Mouse (Mus musculus) kidney, postnatal 4 days (tissue): ENCODE measurements around the gene Smarcd1.
A peak's percentile ranks its signal among the peaks of the same experiment; 100 is the strongest.
"Not testable (repeated sequence)": the region's sequence is repeated elsewhere in the genome, so short reads cannot be mapped to it uniquely, and the experiment has no call there.

Experiments used
- DNase-seq, 2 experiments: peaks; one replicate each; pipeline ENCODE4 v3.0.0; 2021; ENCODE audit warnings: mixed read lengths in 2 of 2

Gene Smarcd1

GRCm38 (mm10) chr15:99688712-99689111, 13.2 kb upstream of the Smarcd1 start:
- DNase-seq, result peak; percentile 67 to 77

DNA sequence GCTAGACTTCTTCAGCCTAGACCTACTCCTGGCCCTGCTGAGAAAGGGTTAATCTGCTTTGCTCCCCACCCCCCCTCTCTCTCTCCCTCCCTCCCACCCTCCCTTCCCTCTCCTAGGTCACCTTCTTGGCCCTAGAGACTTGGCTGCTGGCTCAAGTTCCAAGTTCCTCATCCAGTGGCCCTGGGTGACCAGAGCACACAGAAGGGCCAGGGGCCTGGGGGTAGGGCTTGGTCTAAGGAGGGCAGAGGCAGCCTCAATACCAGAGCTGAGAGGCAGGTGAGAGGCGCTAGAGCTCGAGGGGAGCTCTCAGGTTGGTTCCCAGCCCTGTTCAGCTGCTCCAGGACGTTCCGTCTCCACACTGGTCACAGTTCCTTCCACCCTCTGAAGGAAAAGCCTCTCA, 11.0 kb upstream of the Smarcd1 start:
- DNase-seq, result no peak

DNA sequence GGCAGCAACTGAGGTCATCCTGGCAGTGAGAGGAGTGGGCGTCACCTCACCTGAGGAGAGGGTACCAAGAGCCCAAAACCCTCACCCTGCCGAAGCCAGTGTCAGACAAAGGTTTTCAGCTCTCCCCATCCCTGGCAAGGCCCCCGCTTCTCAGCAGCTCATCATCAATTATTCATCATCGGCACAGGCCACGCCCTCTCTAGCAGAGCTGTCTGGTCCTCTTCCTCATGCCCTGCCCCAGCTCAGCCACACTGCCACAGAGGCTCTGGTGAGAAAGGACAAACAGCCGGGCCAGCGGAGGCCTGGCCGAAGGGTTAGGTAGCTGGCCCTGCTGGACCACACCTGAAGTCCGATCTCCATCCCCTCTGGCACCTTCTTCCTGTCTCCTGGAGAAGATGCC, 10.0 kb upstream of the Smarcd1 start:
- no peak for DNase-seq

- peak in 1 of 2 experiments; percentile 60 for DNase-seq
Measured at GRCm38 (mm10) chr15:99697309-99697708, 4.6 kb upstream of the Smarcd1 start.

GRCm38 (mm10) chr15:99698533-99699085, 3.3 kb upstream of the Smarcd1 start:
- peak in 1 of 2 experiments; percentile 41 for DNase-seq

GRCm38 (mm10) chr15:99699715-99700114, 2.2 kb upstream of the Smarcd1 start:
- DNase-seq, result no peak

DNA sequence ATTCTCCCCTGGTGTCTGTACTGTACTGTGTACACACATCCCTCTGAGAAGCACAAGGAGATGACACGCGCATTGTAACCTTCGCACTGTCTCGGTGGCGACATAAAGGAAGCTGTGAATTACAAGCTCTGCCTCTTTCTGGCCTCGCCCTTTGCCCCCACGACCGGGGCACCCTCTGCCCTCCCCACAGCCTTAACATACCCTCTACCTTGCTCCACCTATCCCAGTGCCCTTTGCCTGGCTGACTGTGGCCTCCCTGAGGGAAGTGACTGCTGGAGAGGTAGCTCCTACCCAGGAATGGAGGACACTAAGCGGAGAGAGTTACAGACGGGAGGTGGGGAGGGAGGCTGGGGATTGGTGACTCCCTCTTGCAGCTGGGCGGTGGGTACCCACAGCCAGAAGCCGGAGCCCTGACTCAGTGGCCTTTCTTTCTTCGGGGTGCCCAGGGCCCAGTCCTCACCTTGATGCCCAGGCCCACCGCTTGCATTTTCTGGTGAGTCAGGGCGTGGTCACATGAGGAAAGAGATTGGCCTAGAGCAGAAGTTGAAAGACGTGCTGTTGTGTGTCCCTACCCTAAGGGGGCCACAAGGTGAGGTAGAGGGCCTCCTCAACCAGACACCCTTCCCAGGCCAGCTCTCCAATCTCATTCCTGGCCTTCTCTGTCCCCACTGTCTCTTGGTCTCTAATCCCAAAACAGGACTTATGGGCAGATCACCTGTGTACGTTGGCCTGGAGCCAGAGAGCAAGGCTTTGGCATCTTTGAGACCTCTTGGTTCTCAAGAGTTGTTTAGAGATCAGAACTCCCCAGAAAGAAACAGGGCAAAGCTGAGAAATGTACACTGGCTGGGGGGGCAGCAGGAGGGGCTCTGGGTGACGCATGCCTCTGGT, 1.5 kb upstream of the Smarcd1 start:
- DNase-seq, result no peak

DNA sequence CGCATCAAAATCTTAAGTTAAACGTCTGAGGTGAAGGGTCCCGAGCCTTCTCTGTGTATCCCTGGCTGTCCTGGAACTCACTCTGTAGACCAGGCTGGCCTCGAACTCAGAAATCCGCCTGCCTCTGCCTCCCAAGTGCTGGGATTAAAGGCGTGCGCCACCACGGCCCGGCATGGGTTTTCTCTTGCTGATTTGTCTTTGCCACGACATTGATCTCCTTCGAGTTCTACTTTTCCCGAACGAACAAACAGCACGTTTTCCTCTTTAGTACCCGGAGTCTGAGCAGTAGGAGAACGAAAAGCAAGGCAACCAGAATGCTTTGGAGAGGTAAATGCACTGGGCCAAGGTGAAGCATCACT, 310 bp upstream of the Smarcd1 start:
- DNase-seq, result not testable (repeated sequence)

GRCm38 (mm10) chr15:99703104-99703503, 1.2 kb downstream of the Smarcd1 start:
- DNase-seq, result no peak

GRCm38 (mm10) chr15:99703676-99704040, 1.7 kb downstream of the Smarcd1 start:
- DNase-seq, result no peak

DNA sequence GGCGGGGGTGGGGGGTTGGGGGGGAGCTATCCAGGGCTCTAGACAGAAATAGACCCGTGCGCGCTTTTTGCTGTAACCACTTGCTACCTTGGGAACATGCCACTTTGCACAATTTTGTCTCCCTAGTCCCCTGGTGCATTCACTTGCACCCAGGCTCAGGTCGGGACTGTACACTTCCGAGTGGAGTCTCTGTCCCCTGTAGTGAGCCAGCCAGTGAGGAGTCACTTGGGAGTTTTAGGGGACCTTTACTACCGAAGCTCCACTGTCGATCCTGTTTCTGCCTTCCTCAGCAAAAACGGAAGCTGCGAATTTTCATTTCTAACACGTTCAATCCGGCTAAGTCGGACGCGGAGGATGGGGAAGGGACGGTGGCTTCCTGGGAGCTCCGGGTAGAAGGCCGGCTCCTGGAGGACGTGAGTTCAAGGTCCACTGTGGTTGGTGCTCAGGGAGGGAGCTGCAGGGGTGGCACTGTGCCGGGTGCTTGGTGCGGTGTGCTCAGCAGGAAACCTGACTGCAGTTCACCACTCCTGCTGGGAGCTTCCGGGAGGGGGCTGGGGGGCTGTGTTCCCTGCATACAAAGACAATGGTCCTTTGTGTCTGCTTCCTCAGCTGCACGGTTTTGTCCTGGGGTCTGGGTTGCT, 2.2 kb downstream of the Smarcd1 start:
- peak; percentile 53 to 72 for DNase-seq

DNA sequence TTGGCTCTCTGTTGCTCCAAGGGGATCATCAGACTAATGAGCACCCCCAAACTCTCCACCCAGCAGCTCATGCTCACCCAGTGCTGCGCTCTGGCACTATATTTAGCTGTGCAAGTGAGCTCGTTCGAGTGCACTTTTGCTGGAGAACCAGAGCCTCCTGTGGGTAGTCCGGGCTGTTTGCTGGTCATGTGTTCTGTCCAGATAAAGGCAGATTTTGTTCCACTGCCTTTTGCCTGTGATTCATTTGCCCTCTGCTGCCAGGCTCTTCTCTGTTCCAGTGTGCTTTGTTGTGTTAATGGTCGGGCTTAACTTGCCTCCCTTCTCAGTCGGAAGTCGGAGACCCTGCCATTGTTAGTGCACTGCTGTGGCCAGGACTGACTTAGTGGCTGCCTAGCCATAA, 3.0 kb downstream of the Smarcd1 start:
- no peak for DNase-seq

- DNase-seq, result peak; percentile 75 to 83
Measured at GRCm38 (mm10) chr15:99705440-99706048, 3.6 kb downstream of the Smarcd1 start, which contains the start of gene Gm17349. TSS of gene Gm17349 (minus strand) at chr15:99705490.

GRCm38 (mm10) chr15:99708176-99708575, 6.2 kb downstream of the Smarcd1 start:
- DNase-seq, result no peak

DNA sequence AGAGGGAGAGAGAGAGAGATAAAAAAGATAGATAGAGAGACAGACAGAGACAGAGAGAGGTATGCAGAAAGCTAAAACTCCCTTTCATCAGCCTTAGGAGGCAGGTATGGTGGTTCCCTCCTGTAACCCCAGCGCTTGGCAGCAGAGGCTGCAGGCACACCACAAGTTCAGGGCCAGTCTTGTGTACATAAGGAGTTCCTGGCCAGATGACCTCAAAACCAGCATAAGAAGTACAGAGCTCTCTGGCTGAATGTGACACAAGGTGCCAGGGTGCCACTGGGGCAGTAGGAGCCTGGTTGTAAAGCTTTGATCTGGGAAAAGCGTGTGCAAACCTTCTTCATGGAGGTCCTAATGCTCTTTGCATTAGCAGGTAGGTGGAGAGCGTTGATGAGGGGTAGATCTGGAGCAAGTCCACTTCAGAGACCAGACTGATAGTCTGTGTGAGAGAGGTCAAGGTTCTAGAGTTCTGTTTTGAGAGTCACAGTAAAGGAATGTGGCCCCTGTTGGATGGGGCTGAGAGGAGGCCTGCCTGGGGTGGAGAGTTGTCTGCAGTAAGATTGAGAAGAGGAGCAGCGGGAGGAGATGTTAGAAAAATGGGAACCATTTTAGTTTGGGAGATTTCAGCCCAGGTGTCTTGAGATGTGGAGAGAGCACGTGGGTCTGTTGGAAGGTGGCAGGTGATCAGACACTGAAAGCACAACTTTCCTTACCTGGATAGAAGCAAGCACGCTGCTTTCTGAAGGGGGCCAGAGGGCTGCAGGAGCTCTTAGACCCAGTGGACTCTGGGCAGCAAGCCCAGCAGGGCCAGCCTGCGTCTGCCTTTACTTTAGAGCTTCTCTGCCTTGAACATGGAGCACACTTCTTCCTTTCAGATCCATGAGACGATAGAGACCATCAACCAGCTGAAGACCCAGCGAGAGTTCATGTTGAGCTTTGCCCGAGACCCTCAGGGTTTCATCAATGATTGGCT, 8.6 kb downstream of the Smarcd1 start:
- DNase-seq, result no peak

GRCm38 (mm10) chr15:99711491-99711890, 9.6 kb downstream of the Smarcd1 start:
- no peak for DNase-seq

DNA sequence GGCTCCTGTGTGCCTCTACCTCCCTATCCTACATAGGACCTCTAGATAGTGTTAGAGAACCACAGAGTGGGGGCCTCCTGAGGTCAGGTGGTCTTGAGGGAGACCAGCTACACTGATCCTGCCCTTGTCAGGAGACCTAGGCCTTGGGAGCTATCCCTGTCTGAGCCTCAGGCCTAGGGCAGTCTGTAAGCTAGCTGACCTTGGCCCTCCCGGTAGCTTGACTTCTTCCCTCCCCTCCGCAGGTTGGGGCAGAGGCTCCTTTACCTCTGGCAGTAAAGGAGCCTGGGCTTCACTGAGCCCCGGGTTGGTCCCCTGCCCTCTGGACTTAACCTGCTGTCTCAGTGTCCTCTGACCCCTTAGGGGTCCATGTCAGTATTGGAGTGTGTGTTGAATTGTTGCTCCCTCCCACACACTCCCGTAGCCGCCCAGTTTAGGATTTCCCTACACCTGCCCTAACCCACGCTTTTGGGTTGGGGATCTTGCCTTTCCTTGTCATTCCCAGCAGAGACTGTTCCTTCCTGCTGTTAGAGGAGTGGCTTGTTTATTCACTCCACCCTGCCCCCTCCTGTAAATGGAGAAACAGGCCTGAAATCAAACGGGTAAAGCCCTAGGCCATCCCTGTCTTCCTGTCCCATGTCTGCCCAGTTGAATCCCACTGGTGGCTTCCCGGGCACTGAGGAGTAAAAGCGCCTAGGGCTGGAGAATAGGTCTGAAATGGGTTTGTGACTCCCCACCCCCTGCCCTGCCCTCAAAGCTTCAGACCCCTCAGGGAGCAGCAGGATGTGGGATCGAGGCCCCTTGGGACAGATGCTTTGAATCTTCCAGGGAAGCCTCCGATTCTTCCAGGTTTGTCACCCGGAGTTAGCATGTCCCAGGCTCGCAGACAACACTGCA, 11.0 kb downstream of the Smarcd1 start:
- peak in 1 of 2 experiments; percentile 36 for DNase-seq

- no peak for DNase-seq
Measured at GRCm38 (mm10) chr15:99713569-99713968, 11.6 kb downstream of the Smarcd1 start.

DNA sequence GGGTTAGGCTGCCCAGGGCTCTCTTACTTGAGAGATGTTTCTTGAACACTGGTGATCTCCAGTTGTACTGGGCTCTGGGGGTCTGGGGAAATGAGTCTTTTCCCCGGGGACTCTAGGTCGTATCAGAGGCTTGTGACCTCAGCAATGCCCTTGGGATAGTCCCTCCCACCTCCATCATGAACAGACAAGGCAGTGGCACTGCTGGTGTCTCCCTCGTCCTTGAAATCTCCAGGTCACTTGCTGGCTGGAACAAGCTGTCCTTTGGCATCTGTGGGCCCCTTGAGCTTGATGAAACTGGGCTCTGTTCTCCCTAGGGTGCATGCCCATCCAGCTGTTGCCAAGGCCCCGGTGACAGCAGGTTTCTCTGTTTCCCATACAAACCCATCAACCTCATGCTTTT, 12.3 kb downstream of the Smarcd1 start:
- no peak for DNase-seq

DNA sequence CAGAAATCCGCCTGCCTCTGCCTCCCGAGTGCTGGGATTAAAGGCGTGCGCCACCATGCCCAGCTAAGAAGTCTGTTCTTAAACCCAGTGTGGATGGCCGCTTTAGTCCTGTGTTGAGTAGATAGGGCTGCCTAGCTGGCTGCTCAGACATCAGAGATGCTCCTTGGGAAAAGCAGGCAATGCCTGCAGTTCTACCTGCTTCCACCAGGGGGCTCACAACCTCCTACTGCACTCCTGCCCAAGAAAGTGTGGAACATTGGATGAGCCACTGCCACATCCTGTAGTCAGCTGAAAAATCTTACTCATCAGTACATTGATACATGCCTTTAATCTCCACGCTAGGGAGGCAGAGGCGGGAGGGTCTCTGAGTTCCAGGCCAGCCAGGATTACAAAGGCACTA, 12.9 kb downstream of the Smarcd1 start:
- DNase-seq, result peak; percentile 82 to 87

- no peak for DNase-seq
Measured at GRCm38 (mm10) chr15:99715361-99715865, 13.5 kb downstream of the Smarcd1 start.
